Mouse (Mus musculus) midbrain, embryonic 14.5 days (tissue): ENCODE data around the gene Synpo2l. TPM values are rescaled to one million over a fixed set of nuclear protein-coding genes. Genes with fewer than 3 reads are reported as not detected.
A peak's percentile ranks its signal among the peaks of the same experiment; 100 is the strongest.

Experiments
- ATAC-seq: fragments of 200-750 bp; cut with Nextera tagmentation; 2 replicates; pipeline ENCODE4 v1.8.0; 2017; ENCODE audit warnings: moderate number of reproducible peaks, moderate library complexity; ENCODE audit not compliant: low FRiP score, low TSS enrichment
- DNase-seq: peaks from one replicate; pipeline ENCODE4 v3.0.0-alpha.2; 2015
- H3K27ac ChIP-seq: fragments of 300-500 bp; sonication (generic); replicated peaks from 2 replicates; pipeline ENCODE4 v1.5.1; 2014; ENCODE audit warnings: mild to moderate bottlenecking, low read depth, low read length, moderate library complexity
- H3K27me3 ChIP-seq: fragments of 300-500 bp; sonication (generic); 2 replicates; pipeline ENCODE4 v1.6.1; 2014; ENCODE audit warnings: low read length, control low read depth, mixed read lengths; ENCODE audit not compliant: control insufficient read depth, insufficient read depth
- H3K36me3 ChIP-seq: fragments of 300-500 bp; sonication (generic); 2 replicates; pipeline ENCODE4 v1.6.1; 2014; ENCODE audit warnings: low read length, control low read depth; ENCODE audit not compliant: control insufficient read depth, insufficient read depth
- H3K4me1 ChIP-seq: fragments of 300-500 bp; sonication (generic); 2 replicates; pipeline ENCODE4 v1.6.1; 2014; ENCODE audit warnings: mild to moderate bottlenecking, antibody characterized with exemption, low read length, control low read depth; ENCODE audit not compliant: control insufficient read depth, insufficient read depth
- H3K4me2 ChIP-seq: fragments of 300-500 bp; sonication (generic); 2 replicates; pipeline ENCODE4 v1.6.1; 2014; ENCODE audit warnings: mild to moderate bottlenecking, low read length, moderate library complexity
- H3K4me3 ChIP-seq: fragments of 300-500 bp; sonication (generic); replicated peaks from 2 replicates; pipeline ENCODE4 v1.5.1; 2014; ENCODE audit warnings: low read depth, low read length
- H3K9ac ChIP-seq: fragments of 300-500 bp; sonication (generic); replicated peaks from 2 replicates; pipeline ENCODE4 v1.6.1; 2014; ENCODE audit warnings: mild to moderate bottlenecking, low read length, moderate library complexity
- H3K9me3 ChIP-seq: fragments of 300-500 bp; sonication (generic); 2 replicates; pipeline ENCODE4 v1.6.1; 2016; ENCODE audit warnings: low read length, control low read depth, mixed read lengths; ENCODE audit not compliant: control insufficient read depth
- WGBS: fragments of 180-500 bp; shearing (Covaris S2); extraction: QIAGEN DNeasy Blood & Tissue Kit; methylation state at CpG from one replicate; pipeline ENCODE4 v1.1.7; 2014; 5-methylcytosine and 5-hydroxymethylcytosine counted together
- polyA plus RNA-seq: library from polyadenylated mRNA; unstranded; fragments of >200 nt; fragmentation: Nextera tagmentation; extraction: Ambion mirVana; gene quantifications from 2 replicates; pipeline ENCODE4 v1.2.1, GENCODE M21; 2014

The Synpo2l gene
- polyA plus RNA-seq, 1 experiment from 2014 or later = 0.09 TPM

DNA sequence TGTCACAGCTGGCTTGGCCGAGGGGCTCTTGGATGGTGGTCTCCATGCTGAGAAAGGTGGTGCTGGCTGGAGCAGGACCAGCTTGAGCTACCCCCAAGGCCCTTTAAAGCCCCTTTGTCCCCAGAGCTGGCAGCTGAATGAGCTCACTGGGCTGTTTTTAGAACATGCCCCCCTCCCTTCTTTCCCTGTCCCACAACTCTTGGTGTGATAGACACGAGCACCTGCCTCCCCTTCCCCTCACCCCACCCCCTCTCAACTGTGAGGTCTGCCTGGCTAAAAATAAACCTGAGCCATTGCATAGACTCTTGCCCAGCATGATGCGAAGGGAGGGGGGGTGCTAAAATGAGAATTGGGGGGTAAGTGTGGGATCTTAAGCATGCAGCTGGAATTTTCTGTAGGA, 3.7 kb downstream of the Synpo2l start:
- Histone ChIP-seq H3K9ac (no peak overlapping the region), H3K4me3 (no peak overlapping the region), H3K9me3 (no peaks in the 10 kb centered on the region), H3K4me2 (no peak overlapping the region), H3K36me3 (no peaks in the 10 kb centered on the region), H3K4me1 (peaks cover 14% of the 10 kb centered on the region), H3K27ac (no peak overlapping the region), H3K27me3 (peaks cover 13% of the 10 kb centered on the region; the same call in 1 of the 2 replicates)
- 44% methylated on average over 3 of the region's 3 CpGs for WGBS
- ATAC-seq (no peak), DNase-seq (no peak)

DNA sequence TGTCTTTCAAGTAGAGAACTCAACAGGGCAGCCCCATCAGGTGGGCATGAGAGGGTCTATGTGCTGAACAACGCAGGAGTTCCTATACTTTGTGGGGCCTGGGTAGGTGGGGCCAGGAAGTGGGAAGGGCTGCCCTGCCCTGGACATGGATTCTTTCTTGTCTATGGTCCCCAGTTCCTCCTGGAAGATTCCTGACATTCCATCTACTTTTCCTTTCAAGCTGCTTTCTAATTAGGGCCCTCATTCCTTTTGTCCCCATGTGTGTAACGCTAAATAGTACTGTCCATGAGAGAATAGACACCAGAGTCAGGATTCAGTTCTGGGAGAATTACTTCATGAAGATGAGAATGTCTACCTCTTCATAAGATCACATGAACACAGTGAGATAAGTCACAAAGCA, 4.6 kb downstream of the Synpo2l start:
- Histone ChIP-seq H3K9ac (no peak overlapping the region), H3K27me3 (peaks cover 13% of the 10 kb centered on the region; the same call in 1 of the 2 replicates), H3K4me1 (peaks cover 14% of the 10 kb centered on the region), H3K36me3 (no peaks in the 10 kb centered on the region), H3K4me3 (no peak overlapping the region), H3K4me2 (no peak overlapping the region), H3K27ac (no peak overlapping the region), H3K9me3 (no peaks in the 10 kb centered on the region)
- no peak for DNase-seq
- no peak for ATAC-seq
- 80% methylated on average over 2 of the region's 2 CpGs for WGBS

DNA sequence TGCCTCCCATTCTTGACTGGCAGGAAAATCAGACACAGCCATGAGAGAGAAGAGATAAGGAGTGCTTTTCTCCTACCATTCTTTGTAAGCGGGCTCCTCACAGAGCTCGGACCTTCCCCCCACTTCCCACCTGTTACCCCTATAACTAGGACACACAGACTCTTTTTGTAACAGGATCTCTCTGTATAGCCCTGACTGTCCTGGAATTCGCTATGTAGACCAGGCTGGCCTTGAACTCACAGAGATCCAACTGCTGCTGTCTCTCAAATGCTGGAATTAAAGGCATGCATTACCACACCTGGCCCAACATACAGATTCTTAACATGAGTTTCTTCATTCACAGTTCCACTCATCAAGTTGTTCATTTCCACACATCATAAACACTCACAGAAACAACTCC, 5.4 kb downstream of the Synpo2l start:
- H3K9ac ChIP-seq = peak overlapping the region; percentile 73; the same call in 1 of the 2 replicates
- H3K4me3 ChIP-seq = no peak overlapping the region
- peaks cover 14% of the 10 kb centered on the region for H3K4me1 ChIP-seq
- no peaks in the 10 kb centered on the region for H3K9me3 ChIP-seq
- ATAC-seq = no peak
- no peak overlapping the region for H3K4me2 ChIP-seq
- H3K36me3 ChIP-seq = no peaks in the 10 kb centered on the region
- WGBS = 92% methylated on average over 3 of the region's 3 CpGs
- H3K27ac ChIP-seq = no peak overlapping the region
- no peak for DNase-seq
- H3K27me3 ChIP-seq = peaks cover 13% of the 10 kb centered on the region; the same call in 1 of the 2 replicates

DNA sequence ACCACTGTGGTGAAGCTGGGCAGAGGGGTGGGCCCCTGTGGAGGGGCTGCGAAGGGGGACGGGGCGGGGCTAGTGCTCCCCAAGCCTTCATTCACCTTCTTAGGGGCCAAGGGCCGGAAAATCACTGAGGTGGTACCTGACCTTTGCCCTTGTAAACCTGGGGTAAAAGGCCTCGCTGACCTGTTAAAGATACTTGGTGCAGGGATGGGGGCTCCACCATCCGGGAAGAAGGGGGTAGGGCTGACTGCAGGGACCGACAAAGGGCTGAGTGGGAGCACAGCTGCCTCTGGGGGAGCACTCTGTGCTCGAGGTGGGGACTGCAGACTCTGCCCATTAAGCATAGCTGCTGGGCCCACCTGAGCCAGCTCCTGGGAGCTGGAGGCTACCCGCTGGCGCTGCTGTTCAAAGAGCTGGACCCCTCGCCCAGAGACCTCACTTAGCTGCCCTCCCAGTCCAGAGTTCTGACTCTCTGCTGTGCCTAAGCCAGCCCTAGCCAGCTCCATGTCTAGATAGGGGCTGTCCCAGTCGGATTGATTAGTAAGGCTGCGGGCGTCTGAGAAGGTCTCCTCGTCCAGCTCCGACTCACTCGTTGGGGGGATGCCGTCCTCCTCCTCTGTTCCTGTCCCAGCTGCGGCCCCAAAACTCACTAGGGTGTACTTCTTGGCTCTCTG, 6.4 kb downstream of the Synpo2l start:
- Histone ChIP-seq H3K9me3 (no peaks in the 10 kb centered on the region), H3K36me3 (no peaks in the 10 kb centered on the region), H3K4me3 (peak overlapping the region; percentile 65), H3K4me1 (peaks cover 14% of the 10 kb centered on the region), H3K9ac (peak overlapping the region; percentile 73), H3K27me3 (peaks cover 13% of the 10 kb centered on the region; the same call in 1 of the 2 replicates), H3K27ac (peak overlapping the region; percentile 84), H3K4me2 (peak overlapping the region; percentile 86)
- DNase-seq = peak; percentile 47
- WGBS = 6% methylated on average over 19 of the region's 19 CpGs
- ATAC-seq = no peak; the same call in none of the 2 replicates

DNA sequence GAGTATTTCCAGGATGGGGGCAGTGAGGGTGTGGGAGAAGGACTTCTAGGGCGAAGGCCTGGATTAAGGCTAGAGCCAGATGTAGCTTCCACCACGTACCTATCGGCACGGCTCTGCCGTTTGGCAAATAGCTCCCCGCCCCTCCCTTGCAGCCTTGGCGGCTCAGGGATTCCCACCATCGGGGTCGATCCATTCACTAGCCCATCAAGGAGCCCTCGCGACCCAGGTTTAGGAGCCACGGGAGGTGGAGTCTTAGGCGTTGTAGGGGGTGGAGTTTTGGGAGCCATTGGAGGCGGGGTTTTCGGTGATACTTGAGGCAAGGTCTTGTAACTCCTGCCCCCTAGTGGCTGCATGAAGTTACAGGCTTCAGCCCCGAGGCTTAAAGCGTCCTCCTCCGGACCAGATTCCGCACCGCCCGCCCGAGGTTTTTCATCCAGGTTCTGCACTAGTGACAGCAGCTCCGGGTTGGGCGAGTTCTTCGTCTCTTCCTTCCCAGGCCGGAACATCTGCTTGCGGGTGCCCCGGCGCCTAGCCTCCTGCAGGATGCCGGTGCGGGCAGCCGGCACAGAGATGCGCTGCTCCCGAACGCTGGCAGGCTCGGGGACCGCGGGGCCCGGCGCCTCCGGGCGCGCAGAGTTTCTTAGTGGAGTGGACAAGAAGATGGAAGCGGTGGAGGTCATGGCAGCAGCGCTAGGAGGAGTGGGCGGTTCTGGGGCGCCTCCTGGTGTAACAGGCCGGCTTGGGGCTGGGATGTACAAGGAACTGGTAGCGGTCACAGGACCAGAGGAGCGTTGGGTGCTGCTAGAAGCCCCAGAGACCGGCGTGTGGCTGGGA, 7.1 kb downstream of the Synpo2l start:
- peak overlapping the region; percentile 84 for H3K27ac ChIP-seq
- 1% methylated on average over 52 of the region's 52 CpGs for WGBS

DNA sequence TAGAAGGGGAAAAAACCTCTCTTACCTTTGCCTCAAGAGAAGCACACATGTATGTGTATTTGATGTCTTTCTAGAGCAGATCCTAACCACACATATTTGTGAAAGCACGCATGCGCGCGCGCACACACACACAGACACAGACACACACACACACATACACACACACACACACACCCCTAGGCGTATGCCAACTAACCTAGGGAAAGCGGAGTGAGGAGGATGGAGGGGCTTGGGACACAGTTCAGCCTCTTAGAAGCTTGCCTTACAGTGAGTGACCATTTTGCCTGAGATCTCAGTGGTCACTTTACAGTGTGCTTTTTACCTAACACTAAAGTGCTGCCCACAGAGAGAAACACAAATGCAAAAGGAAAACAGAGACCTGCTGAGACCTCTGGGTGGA, 8.5 kb downstream of the Synpo2l start:
- Histone ChIP-seq H3K4me2 (no peak overlapping the region), H3K27me3 (peaks cover 8% of the 10 kb centered on the region; the same call in 1 of the 2 replicates), H3K4me3 (no peak overlapping the region), H3K9ac (no peak overlapping the region), H3K36me3 (no peaks in the 10 kb centered on the region), H3K27ac (no peak overlapping the region), H3K4me1 (peaks cover 14% of the 10 kb centered on the region), H3K9me3 (no peaks in the 10 kb centered on the region)
- DNase-seq (no peak), ATAC-seq (no peak)
- 99% methylated on average over 7 of the region's 7 CpGs for WGBS

More for the DNA sequence above, 7.1 kb downstream of the Synpo2l start:
- Histone ChIP-seq H3K27me3 (peaks cover 13% of the 10 kb centered on the region; the same call in 1 of the 2 replicates), H3K4me1 (peaks cover 14% of the 10 kb centered on the region), H3K9me3 (no peaks in the 10 kb centered on the region), H3K36me3 (no peaks in the 10 kb centered on the region), H3K4me3 (peak overlapping the region; percentile 65), H3K4me2 (peak overlapping the region; percentile 86), H3K9ac (peak overlapping the region; percentile 73)
- DNase-seq (peak; percentile 98), ATAC-seq (peak; percentile 91)

DNA sequence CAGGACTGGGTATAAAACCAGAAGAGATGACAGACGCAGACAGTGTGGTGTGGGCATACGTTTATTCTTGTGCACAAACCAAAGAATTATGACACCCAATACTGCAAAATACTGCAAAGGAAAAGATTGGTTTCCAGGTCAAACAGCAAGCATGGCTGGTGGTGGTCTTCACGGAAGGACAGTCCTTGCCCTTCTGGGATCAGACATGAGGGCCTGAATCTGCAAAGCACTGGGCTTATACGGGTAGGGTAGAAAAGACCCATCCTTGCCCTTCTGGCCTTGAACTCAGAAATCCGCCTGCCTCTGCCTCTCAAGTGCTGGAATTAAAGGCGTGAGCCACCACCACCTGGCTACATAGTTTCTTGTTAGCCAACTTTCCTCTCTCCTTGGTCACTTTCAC, 9.3 kb downstream of the Synpo2l start:
- H3K9ac ChIP-seq = no peak overlapping the region
- ATAC-seq (no peak), DNase-seq (no peak)
- no peaks in the 10 kb centered on the region for H3K9me3 ChIP-seq
- H3K27me3 ChIP-seq = peaks cover 8% of the 10 kb centered on the region; the same call in 1 of the 2 replicates
- H3K4me2 ChIP-seq = no peak overlapping the region
- H3K4me1 ChIP-seq = peaks cover 14% of the 10 kb centered on the region
- WGBS = 95% methylated on average over 6 of the region's 6 CpGs
- no peak overlapping the region for H3K27ac ChIP-seq
- H3K4me3 ChIP-seq = no peak overlapping the region
- no peaks in the 10 kb centered on the region for H3K36me3 ChIP-seq

DNA sequence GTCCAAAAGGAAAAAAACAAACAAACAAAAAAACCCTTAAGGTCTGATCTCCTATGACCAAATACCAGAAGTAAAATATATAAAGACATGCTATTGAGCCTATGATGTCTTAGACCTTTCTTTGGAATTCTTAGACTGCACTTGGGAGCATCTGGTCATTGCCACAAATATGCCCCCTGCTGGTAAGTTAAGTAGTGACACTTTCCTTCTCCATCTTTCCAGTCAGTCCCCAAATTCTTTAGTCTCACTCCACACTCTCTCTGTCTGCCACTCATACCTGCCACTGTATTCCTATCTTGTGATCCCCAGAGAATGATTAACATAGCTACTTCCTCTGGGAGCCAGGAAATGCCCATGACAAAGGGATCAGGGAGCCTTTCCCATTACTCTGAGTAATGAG, 9.8 kb downstream of the Synpo2l start:
- no peak for ATAC-seq
- peak; percentile 79 for DNase-seq

More for the DNA sequence above, 9.8 kb downstream of the Synpo2l start:
- H3K36me3 ChIP-seq = no peaks in the 10 kb centered on the region
- peaks cover 14% of the 10 kb centered on the region for H3K4me1 ChIP-seq
- H3K4me3 ChIP-seq = no peak overlapping the region
- no peaks in the 10 kb centered on the region for H3K9me3 ChIP-seq
- H3K27me3 ChIP-seq = peaks cover 8% of the 10 kb centered on the region; the same call in 1 of the 2 replicates
- no peak overlapping the region for H3K9ac ChIP-seq
- H3K27ac ChIP-seq = no peak overlapping the region
- no peak overlapping the region for H3K4me2 ChIP-seq
